Mouse (Mus musculus): Measurements from ENCODE around the gene Adamts4.

The Adamts4 gene

DNA sequence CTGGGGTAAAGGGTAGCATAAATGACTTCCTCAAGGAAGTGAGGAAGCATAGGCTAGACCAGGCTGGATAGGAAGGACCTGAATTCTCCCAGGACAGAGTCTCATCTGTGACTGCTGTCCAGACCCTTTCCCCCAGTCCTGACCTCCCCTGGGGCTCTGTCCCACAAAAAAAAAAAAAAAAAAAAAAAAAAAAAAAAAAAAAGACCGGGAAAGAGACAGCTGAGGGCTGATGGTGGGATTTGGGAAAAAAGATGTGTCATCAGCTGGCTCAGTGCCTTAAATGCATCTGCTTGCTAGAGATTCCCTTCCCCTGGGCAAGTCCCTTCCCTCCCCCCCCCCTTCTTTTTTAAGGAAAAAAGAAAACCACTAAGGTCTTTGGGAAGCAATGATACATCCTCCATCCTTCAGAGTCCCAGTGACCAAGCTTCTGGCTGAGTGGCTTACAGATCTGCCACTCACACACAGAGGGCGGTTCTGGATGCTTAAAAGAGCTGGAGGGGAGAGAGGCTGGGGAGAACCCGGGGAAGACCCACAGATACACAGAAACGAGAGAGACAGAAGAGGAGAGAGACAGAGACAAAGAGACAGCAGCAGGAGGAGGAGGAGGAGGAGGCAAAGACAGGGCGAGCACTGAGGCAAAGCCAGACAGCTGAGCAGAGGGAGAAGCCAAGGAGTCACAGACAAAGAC, at the start of gene Adamts4:
Adamts4 (plus strand) TSS at position 509 of the 688 bp plus-strand sequence.
- DNase-seq, result no peak

DNA sequence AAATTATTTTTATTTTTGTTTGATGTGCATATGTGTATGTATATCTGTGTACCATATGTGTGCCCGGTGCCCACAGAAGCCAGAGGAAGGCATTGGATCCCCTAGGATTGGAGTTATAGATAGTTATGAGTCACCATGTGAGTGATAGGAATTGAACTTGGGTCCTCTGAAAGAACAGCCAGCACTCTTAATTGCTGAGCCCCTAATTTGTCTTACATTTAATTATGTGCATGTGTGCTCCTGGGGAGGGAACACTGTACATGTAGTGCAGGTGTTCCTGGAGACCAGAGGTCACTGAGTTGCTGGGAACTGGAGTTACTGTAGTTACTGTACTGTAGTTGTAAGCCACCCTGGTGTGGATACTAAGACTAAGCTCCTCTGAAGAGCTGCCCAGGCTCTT, 49.5 kb upstream of the Adamts4 start:
- no peak for DNase-seq

DNA sequence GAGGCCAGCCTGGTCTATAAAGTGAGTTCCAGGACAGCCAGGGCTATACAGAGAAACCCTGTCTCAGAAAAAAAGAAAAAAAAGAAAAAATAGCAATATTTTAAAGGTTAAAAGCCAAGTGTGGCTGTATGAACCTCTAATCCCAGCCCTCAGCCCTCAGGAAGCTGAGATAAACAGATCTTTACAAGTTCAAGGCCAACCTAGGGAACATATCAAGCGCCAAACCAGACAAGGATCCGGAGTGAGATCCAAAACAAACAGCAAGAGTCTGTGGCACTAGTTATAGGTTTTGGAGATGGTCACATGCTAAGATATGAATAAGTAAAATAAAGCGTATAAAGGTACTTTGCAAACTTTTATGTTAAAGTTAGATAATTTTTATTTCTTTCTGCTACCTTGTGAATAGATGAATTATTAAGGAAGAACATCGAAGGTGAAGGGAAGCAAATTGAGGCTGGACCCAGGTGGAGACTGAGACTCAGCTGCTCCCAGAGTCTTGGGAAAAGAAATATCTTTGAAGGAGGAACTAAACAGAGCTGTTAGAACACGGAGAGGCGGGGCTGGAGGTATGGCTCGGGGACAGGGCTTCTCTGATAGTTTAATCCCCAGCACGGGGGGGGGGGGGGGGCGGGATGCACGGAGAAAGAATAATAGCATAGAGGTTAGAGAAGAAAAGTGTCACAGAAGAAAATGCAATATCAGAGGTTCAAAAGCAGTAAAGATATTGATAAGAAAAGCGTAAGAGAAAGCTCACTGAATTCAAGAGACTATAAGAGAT, 46.6 kb upstream of the Adamts4 start:
- DNase-seq, result no peak

DNA sequence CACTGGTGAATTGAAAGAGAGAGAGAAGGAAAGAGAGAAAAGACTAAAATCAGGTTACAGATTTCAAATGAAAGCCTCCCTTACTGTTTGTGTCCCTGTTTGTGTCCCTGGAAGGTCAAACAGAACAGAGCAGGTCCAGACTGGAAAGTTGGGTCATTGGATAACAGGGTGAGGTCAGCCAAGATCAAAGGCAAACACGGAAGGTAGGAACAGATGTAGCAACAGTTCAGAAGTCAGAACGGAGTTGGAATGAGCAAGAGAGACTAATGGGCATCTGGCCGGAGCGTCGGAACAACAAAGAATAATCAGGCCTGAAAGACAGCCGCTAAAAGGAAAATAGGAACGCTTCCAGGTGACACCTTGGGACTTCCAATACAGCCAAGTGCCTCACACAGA, 46.0 kb upstream of the Adamts4 start:
- no peak for DNase-seq

DNA sequence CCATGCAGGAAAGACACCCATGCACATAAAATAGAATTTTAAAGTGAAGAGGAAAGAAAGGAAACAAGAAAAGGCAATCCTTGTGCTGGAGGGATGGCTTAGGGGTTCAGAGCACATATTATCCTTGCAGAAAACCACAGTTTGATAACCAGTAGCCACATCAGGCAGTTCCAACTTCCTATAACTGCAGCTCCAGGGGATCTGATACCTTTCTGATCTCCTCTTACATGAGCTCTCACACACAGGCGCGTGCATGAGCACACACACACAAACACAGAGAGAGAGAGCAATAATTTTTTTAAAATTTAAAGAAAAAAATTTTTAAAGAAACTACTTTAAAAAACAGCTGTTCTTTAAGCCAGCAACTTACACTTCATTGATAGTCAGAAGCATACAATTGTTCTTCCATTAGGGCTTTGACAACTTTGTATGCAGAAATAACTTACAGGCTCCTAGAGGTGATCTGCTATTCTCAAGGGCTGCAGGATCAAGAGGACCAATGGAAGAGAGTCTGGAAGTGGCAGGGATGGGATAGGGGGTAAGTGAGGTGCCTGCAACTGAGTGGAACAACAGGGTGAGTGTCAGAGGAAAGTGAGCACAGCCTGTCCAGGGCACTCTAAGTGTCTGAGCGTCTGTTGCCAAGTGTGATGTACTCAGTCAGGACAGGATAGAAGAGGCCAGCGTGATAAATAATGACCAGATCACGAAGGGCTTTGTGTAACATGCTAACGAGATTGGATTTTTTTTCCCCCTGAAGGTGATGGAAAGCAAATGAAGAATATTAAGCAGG, 44.3 kb upstream of the Adamts4 start:
- no peak for DNase-seq

DNA sequence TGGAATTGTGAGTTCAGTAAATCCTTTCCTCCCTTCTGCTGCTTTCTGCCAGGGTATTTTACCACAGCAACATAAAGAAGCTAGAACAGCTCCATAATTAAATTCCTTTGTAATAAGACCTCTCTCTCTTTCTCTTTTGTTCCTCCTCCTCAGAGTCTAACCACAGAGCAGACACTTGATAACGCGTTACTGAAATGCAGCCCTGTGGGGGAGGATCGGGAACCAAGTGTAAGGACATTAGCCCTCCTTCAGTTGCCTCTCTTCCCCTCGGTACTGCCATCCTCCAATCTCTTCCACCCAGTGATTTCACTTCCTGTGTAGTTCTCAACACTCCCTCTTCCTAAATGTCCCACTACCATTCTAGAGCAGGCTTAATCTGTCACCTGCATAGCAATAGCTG, 40.8 kb upstream of the Adamts4 start:
- DNase-seq, result no peak

DNA sequence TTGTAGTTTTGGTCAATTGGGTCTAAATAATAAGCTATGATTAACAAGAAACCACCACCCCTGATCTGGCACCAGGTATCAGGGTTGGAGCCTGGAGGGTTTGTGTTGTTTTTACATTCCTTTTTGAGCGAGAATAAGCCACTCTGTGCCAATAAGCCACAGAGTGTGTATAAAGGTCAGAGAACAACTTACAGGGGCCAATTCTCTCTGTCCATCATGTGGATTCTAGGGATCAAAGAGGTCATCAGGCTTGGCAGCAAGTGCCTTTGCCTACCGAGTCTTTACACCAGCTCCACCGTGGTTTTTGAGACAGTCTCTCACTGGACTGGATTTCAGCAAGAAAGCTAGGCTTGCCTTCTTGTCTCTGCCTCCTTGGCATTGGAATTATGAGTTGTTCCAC, 37.4 kb upstream of the Adamts4 start:
- no peak for DNase-seq

DNA sequence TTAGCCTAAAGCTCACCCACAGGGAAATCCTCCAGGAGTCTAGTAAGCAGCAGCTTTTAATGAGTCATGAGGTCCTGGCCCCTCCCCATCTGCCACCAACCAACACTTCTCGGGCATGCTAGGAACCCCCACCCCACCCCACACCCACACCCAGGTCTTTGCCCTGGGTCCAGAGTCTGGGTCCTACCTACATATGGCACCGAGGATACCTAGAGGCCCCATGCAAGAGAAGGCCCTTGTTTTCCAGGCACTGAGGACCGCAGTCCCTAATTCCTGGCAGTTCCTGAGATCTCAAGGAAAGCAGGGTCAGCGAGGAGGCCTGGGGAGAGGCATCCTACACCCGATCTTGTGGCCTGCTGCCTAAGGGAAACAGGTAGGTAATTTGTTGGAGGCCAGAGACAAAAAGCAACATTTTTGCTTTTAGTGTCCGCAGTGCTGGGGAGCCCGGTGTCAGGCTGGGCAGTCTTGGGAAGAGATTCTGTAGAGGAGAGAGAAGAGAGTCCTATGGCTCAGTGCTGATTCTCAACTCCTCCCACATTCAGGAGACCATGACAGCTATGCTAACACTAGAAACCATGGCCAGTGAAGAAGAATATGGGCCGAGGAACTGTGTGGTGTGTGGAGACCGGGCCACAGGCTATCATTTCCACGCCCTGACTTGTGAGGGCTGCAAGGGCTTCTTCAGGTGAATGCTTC, 36.3 kb upstream of the Adamts4 start, which contains the start of gene Nr1i3:
Nr1i3 (plus strand) TSS at position 170 of the 696 bp plus-strand sequence.
- no peak for DNase-seq

DNA sequence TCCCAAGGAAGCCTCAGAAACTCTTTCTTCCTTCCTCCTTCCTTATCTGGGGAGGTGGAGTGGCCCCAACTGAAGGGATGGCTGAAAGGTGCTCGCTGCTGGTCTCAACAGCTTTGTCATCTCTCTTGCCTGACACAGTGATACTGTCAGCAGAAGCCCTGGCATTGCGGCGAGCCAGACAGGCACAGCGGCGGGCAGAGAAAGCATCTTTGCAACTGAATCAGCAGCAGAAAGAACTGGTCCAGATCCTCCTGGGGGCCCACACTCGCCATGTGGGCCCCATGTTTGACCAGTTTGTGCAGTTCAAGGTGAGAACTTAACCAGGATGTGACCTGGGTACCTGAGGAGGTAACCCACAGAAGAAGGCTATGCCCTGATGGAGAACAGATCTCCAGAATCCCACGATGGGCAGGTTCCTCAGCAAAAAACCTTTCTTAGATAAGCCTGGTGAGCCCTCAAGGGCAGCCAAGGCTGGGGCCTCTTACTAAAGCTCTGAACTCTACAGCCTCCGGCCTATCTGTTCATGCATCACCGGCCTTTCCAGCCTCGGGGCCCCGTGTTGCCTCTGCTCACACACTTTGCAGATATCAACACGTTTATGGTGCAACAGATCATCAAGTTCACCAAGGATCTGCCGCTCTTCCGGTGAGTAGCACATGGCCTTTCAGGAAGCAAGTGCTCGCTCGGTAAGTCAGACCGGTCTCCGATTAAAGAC, 33.8 kb upstream of the Adamts4 start:
- no peak for DNase-seq

DNA sequence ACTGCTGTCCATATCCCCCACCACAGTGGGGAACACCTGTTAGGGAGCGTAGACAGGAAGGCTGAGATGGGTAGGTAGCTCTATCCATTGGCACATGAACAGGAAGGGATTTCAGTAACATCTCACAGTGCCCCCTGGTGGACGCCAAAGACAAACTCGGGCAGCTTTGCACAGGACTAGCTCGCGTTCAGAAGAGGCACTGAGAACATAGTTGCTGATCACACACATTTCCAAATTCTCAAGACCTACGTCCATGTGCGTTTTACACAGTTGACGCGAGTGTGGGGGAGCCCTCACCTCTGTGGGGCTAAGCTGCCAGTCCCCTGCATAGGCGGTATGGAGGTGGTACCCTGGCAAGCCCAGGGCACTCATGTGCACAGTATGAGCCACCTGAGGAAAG, 29.4 kb upstream of the Adamts4 start:
- peak; percentile 83 for DNase-seq

DNA sequence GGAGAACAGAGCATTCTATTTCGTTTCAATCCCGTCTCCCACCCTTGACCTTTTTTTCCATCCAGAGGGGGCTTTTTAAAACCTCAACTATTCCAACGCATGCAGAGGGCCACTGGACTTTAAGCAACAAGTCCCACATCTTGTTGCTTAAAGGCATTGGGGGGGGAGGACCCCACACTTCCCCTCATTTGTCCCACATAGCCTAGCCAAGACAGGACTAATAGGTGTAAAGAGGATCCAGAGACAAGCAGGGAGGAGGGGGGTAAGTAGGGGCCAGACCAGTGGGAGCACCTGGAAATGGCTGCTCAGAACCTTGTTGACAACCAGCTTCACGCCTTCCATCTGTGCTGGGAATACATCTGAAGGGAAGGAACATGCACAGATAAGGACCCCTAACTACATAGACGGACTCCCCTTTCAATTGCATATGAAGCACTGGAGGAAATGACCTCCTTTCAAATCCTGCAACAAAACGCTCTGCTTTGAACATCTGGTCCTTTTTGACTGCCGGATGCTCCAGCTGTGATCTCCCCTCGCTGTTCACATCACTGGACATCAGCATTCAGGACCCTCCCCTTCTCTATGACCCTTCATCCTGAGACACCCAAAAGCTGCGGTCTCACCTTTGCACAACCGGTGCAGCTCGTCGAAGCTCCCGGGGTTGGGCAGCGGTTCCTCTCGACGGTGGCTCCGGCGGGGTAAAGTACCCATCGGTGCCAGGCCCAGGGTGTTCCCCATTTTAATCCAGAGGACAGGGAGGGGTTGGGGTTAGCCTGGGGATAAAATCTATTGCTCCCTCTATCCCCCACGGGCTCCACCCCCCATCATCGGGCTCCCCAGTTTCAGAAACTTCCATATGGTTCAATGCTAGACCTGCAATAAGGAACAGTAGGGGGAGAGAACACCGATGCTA, 28.7 kb upstream of the Adamts4 start:
- no peak for DNase-seq

DNA sequence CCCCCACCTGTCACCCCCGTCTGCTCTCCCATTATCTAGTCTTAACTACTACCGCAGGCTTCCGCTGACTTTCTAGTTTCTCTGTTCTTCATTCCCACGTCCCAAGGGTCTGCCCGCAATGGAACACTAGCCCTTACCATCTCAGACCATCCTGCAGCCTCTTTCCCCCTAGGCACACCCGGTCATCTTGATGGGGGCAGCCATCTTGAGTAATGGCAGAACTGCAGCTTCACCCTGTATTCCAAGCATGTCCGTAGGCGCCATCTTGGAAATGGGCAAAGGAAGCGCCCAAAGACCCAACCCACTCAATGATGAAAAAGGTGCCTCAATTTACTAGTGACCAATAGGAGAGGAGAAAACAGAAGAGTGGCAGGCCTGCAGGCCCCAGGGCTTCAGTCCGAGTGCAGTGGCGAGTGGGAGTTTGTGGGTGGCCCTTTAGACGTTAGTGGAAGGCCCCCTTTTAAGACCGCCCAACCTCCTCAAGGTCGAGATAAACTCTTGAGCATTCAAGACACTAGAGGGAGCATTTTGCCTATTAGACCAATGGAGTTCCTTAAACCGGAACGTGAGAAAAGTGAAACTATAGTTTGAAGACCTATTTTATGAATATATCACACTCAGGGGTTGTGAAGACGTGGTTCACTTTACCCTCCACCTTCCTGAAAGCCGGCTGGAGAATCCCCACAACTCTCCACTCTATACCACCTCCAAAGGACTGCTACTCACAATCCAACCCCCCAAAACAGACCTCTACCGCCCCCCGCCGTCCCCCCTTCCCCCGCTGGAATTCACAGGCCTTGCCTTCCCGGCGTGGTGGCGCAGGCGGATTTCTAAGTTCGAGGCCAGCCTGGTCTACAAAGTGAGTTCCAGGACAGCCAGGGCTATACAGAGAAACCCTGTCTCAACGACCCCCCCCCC, 27.7 kb upstream of the Adamts4 start, which contains the start of gene Tomm40l:
Tomm40l (minus strand) TSS at position 277 of the 918 bp plus-strand sequence.
- peak; percentile 90 for DNase-seq

DNA sequence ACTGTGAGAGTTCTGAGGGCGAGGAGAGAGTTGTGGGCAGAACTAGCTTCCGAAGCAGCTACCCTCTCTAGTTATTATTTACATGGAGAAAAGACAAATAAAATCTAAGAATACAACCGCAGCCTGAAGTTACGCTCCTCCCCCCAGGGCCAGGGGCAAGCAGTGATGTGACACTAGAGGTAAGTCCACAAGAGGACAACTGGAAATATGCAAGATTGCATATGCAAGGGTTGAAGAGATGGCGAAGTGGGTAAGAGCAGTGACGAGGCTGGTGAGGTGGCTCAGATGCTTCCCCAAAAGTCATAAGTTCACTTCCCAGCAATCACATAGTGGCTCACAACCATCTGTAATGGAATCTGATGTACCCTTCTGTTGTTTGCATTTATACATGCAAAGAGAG, 27.1 kb upstream of the Adamts4 start:
- peak; percentile 18 for DNase-seq

DNA sequence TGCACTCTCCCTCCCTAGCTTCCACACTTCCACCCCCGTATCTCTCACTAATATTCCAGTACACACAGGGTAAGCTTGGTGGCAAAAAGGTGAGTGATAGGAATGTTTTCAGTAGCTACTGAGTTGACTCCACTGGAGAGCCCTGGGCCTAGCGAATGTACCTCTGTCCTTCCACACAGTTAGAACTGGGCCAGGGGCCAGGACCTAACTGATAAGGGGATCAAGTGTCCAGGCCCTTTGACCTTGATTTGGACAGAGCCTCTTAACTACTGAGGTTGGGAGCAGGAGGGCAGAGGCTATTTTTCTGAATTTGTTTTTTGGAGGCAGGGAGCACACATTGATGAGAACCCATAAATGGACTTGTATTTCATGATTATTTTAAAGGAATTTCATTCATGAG, 26.4 kb upstream of the Adamts4 start:
- no peak for DNase-seq

DNA sequence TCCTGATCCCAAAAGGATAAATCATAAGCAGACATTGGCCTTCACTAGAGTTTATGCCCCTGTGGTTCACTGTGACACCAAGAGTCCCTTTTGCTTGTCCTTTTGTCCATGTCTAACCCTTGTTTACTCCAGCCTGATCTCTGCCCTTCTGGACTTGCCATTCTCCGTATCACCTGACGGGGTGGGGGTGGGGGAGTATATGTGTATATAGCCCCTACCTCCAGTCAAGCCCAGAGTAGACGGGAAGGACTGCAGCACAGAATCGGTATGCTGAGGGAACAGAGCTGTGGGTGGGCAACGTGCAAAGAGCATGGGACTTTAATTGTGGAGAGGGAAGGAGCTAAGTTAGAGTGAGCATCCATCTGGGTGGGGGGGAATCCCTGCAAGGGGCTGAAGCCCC, 25.4 kb upstream of the Adamts4 start, which contains the start of gene Apoa2:
Apoa2 (plus strand) TSS at position 198 of the 400 bp plus-strand sequence.
- no peak for DNase-seq

DNA sequence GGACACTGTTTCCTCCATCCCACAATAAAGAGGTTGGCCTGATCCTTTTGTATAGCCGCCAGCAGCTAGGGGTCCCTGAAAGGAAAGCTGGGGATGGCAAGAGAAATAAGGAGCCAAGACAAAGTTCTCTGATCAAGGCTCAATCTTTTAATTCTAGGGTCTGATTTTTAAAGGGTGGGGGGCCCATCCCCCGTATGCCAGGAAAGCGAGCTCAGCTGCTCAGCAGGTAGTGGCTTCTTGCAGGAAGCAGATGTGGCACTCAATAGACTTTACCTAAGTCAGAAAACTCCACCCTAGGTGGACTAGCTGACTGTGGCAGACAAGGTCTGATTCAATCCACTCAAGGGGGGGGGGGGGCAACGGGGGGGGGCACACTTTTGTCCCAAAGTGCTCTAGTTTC, 23.4 kb upstream of the Adamts4 start:
- DNase-seq, result no peak

DNA sequence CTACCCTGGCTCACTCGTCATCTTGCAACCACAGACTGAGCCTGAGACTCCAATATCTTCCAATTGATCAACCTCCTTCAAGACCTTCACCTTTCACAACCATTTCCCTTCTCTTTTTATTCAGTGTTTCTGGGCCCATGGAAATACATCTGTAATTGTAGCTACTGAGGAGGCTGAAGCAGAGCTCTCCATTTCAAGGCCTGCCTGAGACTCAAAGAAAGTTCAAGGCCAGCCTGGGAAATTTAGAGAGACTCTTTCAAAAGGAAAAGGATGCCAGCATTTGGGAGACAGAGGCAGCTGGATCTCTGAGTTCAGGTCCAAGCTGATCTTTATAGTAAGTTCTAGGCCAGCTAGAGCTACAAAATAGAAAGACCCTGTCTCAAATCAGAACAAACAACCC, 22.3 kb upstream of the Adamts4 start:
- no peak for DNase-seq

DNA sequence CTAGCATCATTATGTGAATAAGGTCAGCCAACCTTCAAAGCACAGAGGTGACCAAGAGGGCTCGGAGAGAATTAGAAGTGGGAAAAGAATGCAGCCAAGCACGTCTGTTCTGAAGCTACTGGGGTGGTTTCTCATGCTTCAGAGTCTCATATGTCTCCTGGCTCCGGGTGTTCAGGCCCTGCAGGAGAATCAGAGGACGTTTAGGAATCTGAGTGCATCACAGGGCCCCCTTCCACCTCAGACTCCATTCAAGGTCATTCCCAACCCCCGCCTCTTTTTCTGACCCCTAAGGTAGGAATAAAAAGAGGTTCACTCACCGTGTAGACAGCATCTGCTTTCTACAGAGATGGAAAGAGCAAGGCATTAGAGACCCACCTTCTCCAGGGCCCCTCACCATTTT, 20.5 kb upstream of the Adamts4 start:
- no peak for DNase-seq

DNA sequence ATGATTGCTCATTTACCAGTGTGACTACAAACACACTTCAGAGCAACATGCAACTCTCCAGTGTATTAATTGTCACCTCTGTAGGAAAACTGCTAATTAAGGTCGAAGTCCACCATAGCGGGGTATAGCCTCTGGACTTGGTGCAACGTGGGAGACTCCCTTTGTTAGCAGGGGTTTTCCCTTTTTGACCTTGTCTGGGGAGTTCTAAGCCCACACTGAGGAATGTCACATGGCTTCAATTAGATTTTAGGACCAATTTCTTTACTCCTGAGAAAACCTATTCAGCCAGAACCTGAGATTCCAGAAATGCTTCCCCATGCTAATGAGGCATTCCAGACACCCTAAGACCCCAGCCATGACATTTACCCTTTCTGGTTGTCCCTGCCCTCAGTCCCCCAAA, 20.0 kb upstream of the Adamts4 start:
- no peak for DNase-seq

DNA sequence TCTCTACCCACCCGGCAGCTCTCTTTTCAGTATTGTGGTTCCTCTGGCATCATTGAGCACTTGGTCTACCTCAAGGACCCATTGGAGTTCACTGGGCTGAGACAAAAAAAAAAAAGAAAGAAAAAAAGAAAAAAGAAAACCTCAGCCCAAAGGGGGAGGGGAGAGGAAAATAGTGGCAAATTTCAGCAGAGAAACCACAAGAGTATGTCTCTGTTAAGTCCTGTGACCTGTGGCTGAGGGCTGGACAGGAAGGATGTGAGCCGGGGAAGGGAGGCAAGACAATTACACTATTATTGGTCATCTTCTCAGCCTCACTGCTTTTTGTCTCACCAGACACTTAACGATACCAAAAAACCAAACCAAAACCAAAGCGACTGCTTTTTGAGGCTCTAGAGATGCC, 18.4 kb upstream of the Adamts4 start:
- no peak for DNase-seq

Measured in thymus, postnatal 25 days (tissue).